Mouse (Mus musculus) bone marrow, adult 2 months (tissue): Measurements from ENCODE around the gene Matn4.

Experiments used
- CTCF ChIP-seq: fragments of 200-500 bp; IDR thresholded peaks from 2 replicates; pipeline ENCODE4 v1.5.1; 2011; ENCODE audit warnings: low read length, control low read depth; ENCODE audit not compliant: control insufficient read depth, insufficient read depth
- POLR2A ChIP-seq: fragments of 200-500 bp; IDR thresholded peaks from 2 replicates; pipeline ENCODE4 v1.6.1; 2011; ENCODE audit warnings: low read depth, mild to moderate bottlenecking, control low read depth, low read length, borderline replicate concordance; ENCODE audit not compliant: control insufficient read depth

DNA sequence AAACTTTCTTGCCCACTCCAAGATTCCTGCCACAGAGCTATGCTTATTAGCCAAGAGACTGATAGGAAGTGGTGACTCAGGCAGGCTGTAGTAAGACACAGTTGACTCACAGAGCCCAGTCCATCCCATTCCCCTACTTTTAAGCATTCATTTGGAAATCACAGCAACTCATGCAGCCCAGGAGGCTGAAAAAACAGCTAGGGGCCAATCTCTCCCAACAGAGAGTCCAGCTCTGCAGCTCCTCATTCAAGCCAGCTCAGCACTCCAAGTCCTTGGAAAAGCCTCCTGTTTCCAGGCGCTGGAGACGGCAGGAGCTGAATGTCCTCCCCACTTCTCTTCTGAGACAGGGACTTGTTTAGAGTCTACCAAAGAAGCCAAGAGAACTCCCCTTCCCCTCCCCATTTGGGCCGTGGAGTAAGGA is 34.1 kb upstream of the Matn4 start:
- no peak for TF ChIP-seq CTCF
- no peak for TF ChIP-seq POLR2A
